ENCODE assay signal across 8 mouse cellular contexts in the genomic region with DNA sequence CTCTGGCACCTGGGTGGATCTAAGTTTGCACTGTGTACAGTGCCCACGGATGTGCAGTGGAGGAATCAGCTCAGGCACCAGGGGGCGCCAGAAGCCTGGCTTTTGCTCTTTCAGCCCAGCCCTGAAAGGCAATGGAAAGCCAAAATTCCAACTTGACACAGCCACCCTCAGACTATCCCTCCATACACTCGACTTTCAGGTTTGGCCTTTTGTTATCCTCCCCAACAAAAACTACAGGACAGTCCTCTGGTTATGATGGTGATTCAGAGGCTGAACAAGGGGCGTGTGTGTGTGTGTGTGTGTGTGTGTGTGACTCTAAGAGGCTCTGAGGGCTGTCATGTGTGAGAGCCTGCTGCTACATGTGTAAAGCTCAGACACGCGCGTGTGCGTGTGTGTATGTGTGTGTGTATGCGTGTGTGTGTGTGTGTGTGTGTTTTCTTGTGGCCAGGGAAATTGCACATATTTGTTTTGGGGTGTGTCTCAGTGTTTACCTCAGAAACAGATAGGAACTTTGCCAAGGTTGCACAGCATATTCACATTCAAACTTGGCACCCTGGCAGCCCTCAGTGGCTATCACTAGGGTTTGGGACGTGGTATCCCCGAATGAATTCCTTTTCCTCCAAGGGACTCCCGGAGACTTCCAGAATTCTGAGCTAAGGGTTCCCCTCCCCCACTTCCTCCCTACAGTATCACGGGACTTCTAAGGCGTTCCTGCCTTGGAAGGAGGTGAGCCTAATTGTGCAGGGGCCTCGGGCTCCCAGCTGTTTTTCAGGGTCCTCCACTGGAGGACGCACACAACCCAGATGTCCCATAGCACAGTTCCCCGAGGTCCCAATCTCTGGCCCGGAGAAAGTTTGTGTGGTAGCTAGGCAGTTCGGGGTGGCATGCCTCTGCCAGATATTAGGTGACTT. TPM values are rescaled to one million over a fixed set of nuclear protein-coding genes. Genes with fewer than 3 reads are reported as not detected.
DNase-seq lines count a peak whose midpoint lies in the region; ATAC-seq and TF ChIP-seq lines count a peak whose summit lies in the region.

No protein-coding gene starts in this region.

- intact Hi-C loops in left cerebral cortex, postnatal 36 days (cut with DNase I), result loop anchor here (2.0 to 5.0 kb wide), 3 partner anchors 33 to 365 kb away; partner anchors contain the start of gene Hsd17b6

- ATAC-seq in activated CD4-positive, CD25-positive, alpha-beta regulatory T cell, adult 4 months, result peak; percentile 34
- peak; percentile 74 for ATAC-seq in hindbrain, postnatal 0 days

- peak overlapping the region; percentile 59 for H3K4me2 ChIP-seq in hindbrain, postnatal 0 days (ENCODE audit: low read depth, low read length)

- H3K36me3 ChIP-seq in hindbrain, postnatal 0 days (ENCODE audit: insufficient read depth, low read length), result no peaks in the 10 kb centered on the region

- H3K27me3 ChIP-seq in hindbrain, postnatal 0 days (ENCODE audit: insufficient read depth, low read length), result peaks cover 25% of the 10 kb centered on the region; the same call in 1 of the 2 replicates

- H3K4me1 ChIP-seq in hindbrain, postnatal 0 days (ENCODE audit: insufficient read depth, low read length), result peaks cover 6% of the 10 kb centered on the region; the same call in 1 of the 2 replicates

- no peaks in the 10 kb centered on the region for H3K9me3 ChIP-seq in hindbrain, postnatal 0 days (ENCODE audit: low read length)

- TF ChIP-seq CTCF in hindbrain, postnatal 0 days (IDR thresholded peaks at IDR 0.05; ENCODE audit: low read depth), result peak; percentile 87

- DNase-seq in cerebellum, postnatal 4 days (ENCODE audit: low spot score in 2 of 2), result peak; percentile 76 to 84
- DNase-seq in gastrocnemius, adult 8-10 months (ENCODE audit: low spot score in 2 of 2), result peak; percentile 80 to 83
- peak; percentile 83 for DNase-seq in hindbrain, postnatal 0 days (ENCODE audit: low spot score)
- DNase-seq in left cerebral cortex, postnatal 36 days (ENCODE audit: low spot score in 2 of 2), result peak; percentile 78 to 81
- DNase-seq in mesoderm, embryonic 11.5 days (ENCODE audit: low read depth, low spot score), result peak; percentile 83
- peak; percentile 72 to 75 for DNase-seq in right cerebral cortex, postnatal 36 days (ENCODE audit: low spot score in 2 of 2)
- DNase-seq in urinary bladder, postnatal 4 days (ENCODE audit: low spot score in 2 of 2), result peak; percentile 82 to 92

- peak overlapping the region; percentile 68 for H3K27ac ChIP-seq in hindbrain, postnatal 0 days

- 8% methylated on average over 19 of the region's 19 CpGs for WGBS in hindbrain, postnatal 0 days

- peak overlapping the region; percentile 41; the same call in 1 of the 2 replicates for H3K9ac ChIP-seq in hindbrain, postnatal 0 days (replicated peaks; ENCODE audit: low read length)

- H3K4me3 ChIP-seq in hindbrain, postnatal 0 days (ENCODE audit: low read length), result peak overlapping the region; percentile 37

RNA-seq across cellular contexts. Expression of gene Stat6, which starts 0.7 kb away (rescaled TPM):
- 100 to 1,000 TPM; 119 to 157 TPM for polyA plus RNA-seq in activated CD4-positive, CD25-positive, alpha-beta regulatory T cell, adult 4 months (2017; shearing (Covaris generic))
- 10 to 100 TPM; 14.1 to 15.3 (median 14.2) TPM for total RNA-seq in gastrocnemius, adult 8-10 months (2022)
- 5.3 and 9.5 TPM in 2 replicates for total RNA-seq in hindbrain, postnatal 0 days (2014; rRNA removed)
- polyA plus RNA-seq in hindbrain, postnatal 0 days (2015; fragmentation: Nextera tagmentation; extraction: Ambion mirVana), result 4.7 and 5.3 TPM in 2 replicates
- 10 to 100 TPM in 1 of 2 experiments, 1 to 10 TPM in 1; 9.0 to 12.7 TPM for total RNA-seq in left cerebral cortex, postnatal 36 days (2021)

RNA-seq across cellular contexts. Expression of gene Lrp1, which starts 21.2 kb away (rescaled TPM):
- polyA plus RNA-seq in activated CD4-positive, CD25-positive, alpha-beta regulatory T cell, adult 4 months (2017; shearing (Covaris generic)), result under 1 TPM in 1 of 2 experiments, not detected in 1; 0.57 TPM
- 10 to 100 TPM; 25.5 to 45.5 (median 36.3) TPM for total RNA-seq in gastrocnemius, adult 8-10 months (2022)
- total RNA-seq in hindbrain, postnatal 0 days (2014; rRNA removed), result 245 TPM in 2 replicates
- 73.7 and 75.5 TPM in 2 replicates for polyA plus RNA-seq in hindbrain, postnatal 0 days (2015; fragmentation: Nextera tagmentation; extraction: Ambion mirVana)
- total RNA-seq in left cerebral cortex, postnatal 36 days (2021), result 100 to 1,000 TPM; 285 to 320 TPM

RNA-seq across cellular contexts. Expression of gene Nemp1, which starts 24.6 kb away (rescaled TPM):
- 1 to 10 TPM; 4.7 to 5.8 TPM for polyA plus RNA-seq in activated CD4-positive, CD25-positive, alpha-beta regulatory T cell, adult 4 months (2017; shearing (Covaris generic))
- total RNA-seq in gastrocnemius, adult 8-10 months (2022), result 1 to 10 TPM; 2.0 to 2.6 (median 2.3) TPM
- total RNA-seq in hindbrain, postnatal 0 days (2014; rRNA removed), result 2.8 and 4.1 TPM in 2 replicates
- polyA plus RNA-seq in hindbrain, postnatal 0 days (2015; fragmentation: Nextera tagmentation; extraction: Ambion mirVana), result 2.2 and 3.0 TPM in 2 replicates
- total RNA-seq in left cerebral cortex, postnatal 36 days (2021), result 1 to 10 TPM; 3.5 to 3.9 TPM

RNA-seq across cellular contexts. Expression of gene Nab2, which starts 26.3 kb away (rescaled TPM):
- polyA plus RNA-seq in activated CD4-positive, CD25-positive, alpha-beta regulatory T cell, adult 4 months (2017; shearing (Covaris generic)), result 10 to 100 TPM in 1 of 2 experiments, 1 to 10 TPM in 1; 7.4 to 10.2 TPM
- total RNA-seq in gastrocnemius, adult 8-10 months (2022), result 1 to 10 TPM; 2.1 to 3.6 (median 2.8) TPM
- total RNA-seq in hindbrain, postnatal 0 days (2014; rRNA removed), result 3.5 and 4.1 TPM in 2 replicates
- 1.1 and 1.6 TPM in 2 replicates for polyA plus RNA-seq in hindbrain, postnatal 0 days (2015; fragmentation: Nextera tagmentation; extraction: Ambion mirVana)
- total RNA-seq in left cerebral cortex, postnatal 36 days (2021), result 10 to 100 TPM; 39.7 to 40.5 TPM

Comparison
In these comparisons a context has a peak if more than half of its experiments do, and no peak if none do; other contexts are left out.
1. Peak in every context shown above with its lines: DNase-seq, ATAC-seq, H3K4me3 ChIP-seq and H3K27ac ChIP-seq.